Mouse (Mus musculus) ES-E14 (cell line): ENCODE data around the gene Msln.

ENCODE experiments used
- CHD2 ChIP-seq: IDR thresholded peaks from 2 replicates; pipeline ENCODE4 v1.6.1; 2014; ENCODE audit warnings: mild to moderate bottlenecking, low read depth, low read length, inconsistent platforms
- HCFC1 ChIP-seq: IDR thresholded peaks from 2 replicates; pipeline ENCODE4 v1.6.1; 2012; ENCODE audit warnings: low read length, inconsistent platforms, borderline replicate concordance; ENCODE audit not compliant: insufficient read depth
- MAFK ChIP-seq: IDR thresholded peaks from 2 replicates; pipeline ENCODE4 v1.6.1; 2014; ENCODE audit warnings: mild to moderate bottlenecking, low read depth, low read length, inconsistent platforms; ENCODE audit not compliant: insufficient read depth
- ZC3H11A ChIP-seq: IDR thresholded peaks from 2 replicates; pipeline ENCODE4 v1.6.1; 2012; ENCODE audit warnings: low read depth, mild to moderate bottlenecking, inconsistent platforms, low read length, borderline replicate concordance
- ZNF384 ChIP-seq: IDR thresholded peaks from 2 replicates; pipeline ENCODE4 v1.6.1; 2012; ENCODE audit warnings: low read depth, low read length, inconsistent platforms

- TF ChIP-seq CHD2 (no peak), ZNF384 (no peak), MAFK (no peak), HCFC1 (no peak), ZC3H11A (no peak)
These were observed 44.2 kb downstream of the Msln start for GRCm38 (mm10) chr17:25709994-25710393.
